Mouse (Mus musculus) thymus, postnatal 25 days (tissue): Measurements from ENCODE around the gene Elk4.

Source experiments
- DNase-seq: peaks from one replicate; pipeline ENCODE4 v3.0.0; 2022

The Elk4 gene

GRCm38 (mm10) chr1:131989476-131989875 lies 17.9 kb upstream of the Elk4 start:
- DNase-seq: no peak

GRCm38 (mm10) chr1:131990083-131990760 lies 17.2 kb upstream of the Elk4 start:
- DNase-seq: no peak

- DNase-seq: no peak
Observed at GRCm38 (mm10) chr1:131992561-131993001, 14.8 kb upstream of the Elk4 start.

GRCm38 (mm10) chr1:131993169-131994040 lies 14.0 kb upstream of the Elk4 start:
- no peak for DNase-seq

GRCm38 (mm10) chr1:131995062-131995461 lies 12.3 kb upstream of the Elk4 start:
- peak; percentile 81 for DNase-seq

- DNase-seq: peak; percentile 32
Observed at GRCm38 (mm10) chr1:132000506-132000905, 6.9 kb upstream of the Elk4 start.

GRCm38 (mm10) chr1:132001880-132002330 lies 5.5 kb upstream of the Elk4 start:
- no peak for DNase-seq

- no peak for DNase-seq
Observed at GRCm38 (mm10) chr1:132003111-132003510, 4.3 kb upstream of the Elk4 start.

GRCm38 (mm10) chr1:132003817-132004216 lies 3.6 kb upstream of the Elk4 start:
- DNase-seq: no peak

- no peak for DNase-seq
Observed at GRCm38 (mm10) chr1:132004574-132005180, 2.7 kb upstream of the Elk4 start.

- DNase-seq: no peak
Observed at GRCm38 (mm10) chr1:132005466-132005865, 1.9 kb upstream of the Elk4 start.

- DNase-seq: no peak
Observed at GRCm38 (mm10) chr1:132006046-132006445, 1.4 kb upstream of the Elk4 start.

- DNase-seq: no peak
Observed at GRCm38 (mm10) chr1:132006721-132007120, 686 bp upstream of the Elk4 start.

- peak; percentile 96 for DNase-seq
Observed at GRCm38 (mm10) chr1:132007828-132008827, 721 bp downstream of the Elk4 start.

GRCm38 (mm10) chr1:132008881-132009644 lies 1.7 kb downstream of the Elk4 start:
- peak; percentile 47 for DNase-seq

- DNase-seq: peak; percentile 62
Observed at GRCm38 (mm10) chr1:132010632-132011501, 3.5 kb downstream of the Elk4 start.

GRCm38 (mm10) chr1:132011785-132012184 lies 4.4 kb downstream of the Elk4 start:
- DNase-seq: no peak

GRCm38 (mm10) chr1:132012861-132013260 lies 5.5 kb downstream of the Elk4 start:
- no peak for DNase-seq

- DNase-seq: peak; percentile 32
Observed at GRCm38 (mm10) chr1:132014800-132015199, 7.4 kb downstream of the Elk4 start.

- DNase-seq: no peak
Observed at GRCm38 (mm10) chr1:132016691-132017090, 9.3 kb downstream of the Elk4 start.
